Mouse (Mus musculus): Measurements from ENCODE around the gene Rbbp6.
A peak's percentile ranks its signal among the peaks of the same experiment; 100 is the strongest.

Gene Rbbp6

GRCm38 (mm10) chr7:122970864-122971420, 5.5 kb downstream of the Rbbp6 start:
- DNase-seq (ENCODE audit: low read depth) = no peak

GRCm38 (mm10) chr7:122972006-122972689, 6.7 kb downstream of the Rbbp6 start:
- DNase-seq (ENCODE audit: low read depth) = no peak

- DNase-seq (ENCODE audit: low read depth) = no peak
Measured at GRCm38 (mm10) chr7:122979514-122979913, 14.0 kb downstream of the Rbbp6 start.

- no peak for DNase-seq (ENCODE audit: low read depth)
Measured at GRCm38 (mm10) chr7:122998189-122998588, 32.7 kb downstream of the Rbbp6 start.

- DNase-seq (ENCODE audit: low read depth) = no peak
Measured at GRCm38 (mm10) chr7:122999871-123000396, 34.4 kb downstream of the Rbbp6 start.

GRCm38 (mm10) chr7:123000796-123001195, 35.3 kb downstream of the Rbbp6 start:
- DNase-seq (ENCODE audit: low read depth) = no peak

GRCm38 (mm10) chr7:123001341-123002027, 36.0 kb downstream of the Rbbp6 start:
- DNase-seq (ENCODE audit: low read depth) = no peak

GRCm38 (mm10) chr7:123002028-123002410, 36.5 kb downstream of the Rbbp6 start:
- DNase-seq (ENCODE audit: low read depth) = no peak

GRCm38 (mm10) chr7:123003207-123003606, 37.7 kb downstream of the Rbbp6 start:
- DNase-seq (ENCODE audit: low read depth) = no peak

- DNase-seq (ENCODE audit: low read depth) = no peak
Measured at GRCm38 (mm10) chr7:123004442-123004841, 39.0 kb downstream of the Rbbp6 start.

GRCm38 (mm10) chr7:123006251-123006650, 40.8 kb downstream of the Rbbp6 start:
- no peak for DNase-seq (ENCODE audit: low read depth)

- no peak for DNase-seq (ENCODE audit: low read depth)
Measured at GRCm38 (mm10) chr7:123007743-123008142, 42.3 kb downstream of the Rbbp6 start.

GRCm38 (mm10) chr7:123013466-123013865, 48.0 kb downstream of the Rbbp6 start:
- no peak for DNase-seq (ENCODE audit: low read depth)

GRCm38 (mm10) chr7:123014729-123015128, 49.2 kb downstream of the Rbbp6 start:
- DNase-seq (ENCODE audit: low read depth) = no peak

- peak; percentile 25 for DNase-seq (ENCODE audit: low read depth)
Measured at GRCm38 (mm10) chr7:123017627-123018026, 52.1 kb downstream of the Rbbp6 start.

- DNase-seq (ENCODE audit: low read depth) = no peak
Measured at GRCm38 (mm10) chr7:123025123-123025522, 59.6 kb downstream of the Rbbp6 start.

- no peak for DNase-seq (ENCODE audit: low read depth)
Measured at GRCm38 (mm10) chr7:123030295-123030694, 64.8 kb downstream of the Rbbp6 start.

- DNase-seq (ENCODE audit: low read depth) = peak; percentile 12
Measured at GRCm38 (mm10) chr7:123030709-123031181, 65.3 kb downstream of the Rbbp6 start.

- DNase-seq (ENCODE audit: low read depth) = no peak
Measured at GRCm38 (mm10) chr7:123031211-123031743, 65.8 kb downstream of the Rbbp6 start.

GRCm38 (mm10) chr7:123035314-123035713, 69.8 kb downstream of the Rbbp6 start:
- DNase-seq (ENCODE audit: low read depth) = no peak

GRCm38 (mm10) chr7:123039302-123039701, 73.8 kb downstream of the Rbbp6 start:
- DNase-seq (ENCODE audit: low read depth) = peak; percentile 19

GRCm38 (mm10) chr7:123045146-123045545, 79.7 kb downstream of the Rbbp6 start:
- no peak for DNase-seq (ENCODE audit: low read depth)

All from c-Kit-positive CD71-negative TER-119-negative erythroid progenitor cells, embryonic 14.5 days (primary cell).